Mouse (Mus musculus) limb, embryonic 11.5 days (tissue): ENCODE measurements around the gene Hoxa13. TPM values are rescaled to one million over a fixed set of nuclear protein-coding genes. Genes with fewer than 3 reads are reported as not detected.

Source experiments
- ATAC-seq: fragments of 200-750 bp; cut with Nextera tagmentation; 2 replicates; pipeline ENCODE4 v1.8.0; 2017; ENCODE audit warnings: low read depth; ENCODE audit not compliant: insufficient number of reproducible peaks, low FRiP score, low TSS enrichment
- DNase-seq: peaks from one replicate; pipeline ENCODE4 v3.0.0-alpha.2; 2015; ENCODE audit warnings: low spot score
- H3K27ac ChIP-seq: fragments of 300-500 bp; sonication (generic); replicated peaks from 2 replicates; pipeline ENCODE4 v1.5.1; 2014; ENCODE audit warnings: low read depth, mild to moderate bottlenecking, low read length
- H3K27me3 ChIP-seq: fragments of 300-500 bp; sonication (generic); 2 replicates; pipeline ENCODE4 v1.6.1; 2014; ENCODE audit warnings: mild to moderate bottlenecking, low read length, mixed read lengths; ENCODE audit not compliant: control insufficient read depth, insufficient read depth
- H3K36me3 ChIP-seq: fragments of 300-500 bp; sonication (generic); 2 replicates; pipeline ENCODE4 v1.6.1; 2014; ENCODE audit warnings: mild to moderate bottlenecking, low read length, moderate library complexity, mixed read lengths; ENCODE audit not compliant: control insufficient read depth, insufficient read depth
- H3K4me1 ChIP-seq: fragments of 300-500 bp; sonication (generic); 2 replicates; pipeline ENCODE4 v1.6.1; 2014; ENCODE audit warnings: low read length, mixed read lengths; ENCODE audit not compliant: control insufficient read depth, insufficient read depth
- H3K4me2 ChIP-seq: fragments of 300-500 bp; sonication (generic); 2 replicates; pipeline ENCODE4 v1.6.1; 2014; ENCODE audit warnings: low read depth, mild to moderate bottlenecking, moderate library complexity; ENCODE audit not compliant: severe bottlenecking
- H3K4me3 ChIP-seq: fragments of 300-500 bp; sonication (generic); 2 replicates; pipeline ENCODE4 v1.5.1; 2014; ENCODE audit warnings: low read depth, low read length
- H3K9ac ChIP-seq: fragments of 300-500 bp; sonication (generic); 2 replicates; pipeline ENCODE4 v1.6.1; 2014; ENCODE audit warnings: mild to moderate bottlenecking, low read length
- H3K9me3 ChIP-seq: fragments of 300-500 bp; sonication (generic); 2 replicates; pipeline ENCODE4 v1.6.1; 2016; ENCODE audit warnings: low read length; ENCODE audit not compliant: control insufficient read depth
- WGBS: fragments of 180-500 bp; shearing (Covaris S2); extraction: QIAGEN DNeasy Blood & Tissue Kit; methylation state at CpG from one replicate; pipeline ENCODE4 v1.1.7; 2014; 5-methylcytosine and 5-hydroxymethylcytosine counted together
- polyA plus RNA-seq: library from polyadenylated mRNA; unstranded; fragments of >200 nt; fragmentation: Nextera tagmentation; extraction: Ambion mirVana; gene quantifications from 2 replicates; pipeline ENCODE4 v1.2.1, GENCODE M21; 2014

The Hoxa13 gene
- polyA plus RNA-seq, 1 experiment from 2014 or later = 25.1 TPM

DNA sequence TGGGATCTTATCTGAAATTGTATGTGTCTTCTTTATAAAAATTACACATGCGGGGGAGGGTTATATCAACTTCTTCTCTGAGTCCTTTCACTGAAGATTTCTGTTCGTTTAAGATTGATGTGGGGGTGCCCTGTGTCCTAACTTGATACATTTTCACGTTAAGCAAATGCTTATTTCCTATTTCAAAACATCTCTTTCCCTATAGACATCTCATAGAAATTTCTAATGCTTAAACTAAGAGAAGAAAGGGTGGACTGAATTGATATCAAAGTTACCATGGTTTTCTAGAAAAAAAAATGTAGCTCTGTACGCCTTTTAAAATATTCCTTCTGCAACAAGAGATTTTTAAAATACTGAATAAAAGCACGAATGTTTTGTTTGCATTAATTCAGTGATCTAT, 6.5 kb upstream of the Hoxa13 start:
- Histone ChIP-seq H3K4me1 (peaks cover 11% of the 10 kb centered on the region; the same call in 1 of the 2 replicates), H3K9ac (no peak overlapping the region), H3K4me3 (peak overlapping the region; percentile 69; the same call in 1 of the 2 replicates), H3K27ac (no peak overlapping the region), H3K9me3 (no peaks in the 10 kb centered on the region), H3K27me3 (peaks cover 66% of the 10 kb centered on the region), H3K4me2 (peak overlapping the region; percentile 62; the same call in 1 of the 2 replicates), H3K36me3 (no peaks in the 10 kb centered on the region)
- ATAC-seq (no peak), DNase-seq (no peak)
- 24% methylated on average over 5 of the region's 5 CpGs for WGBS

- no peak for DNase-seq
- WGBS = under 1% methylated on average over 9 of the region's 9 CpGs
- peak overlapping the region; percentile 69 for H3K4me3 ChIP-seq
- no peaks in the 10 kb centered on the region for H3K36me3 ChIP-seq
- H3K4me1 ChIP-seq = peaks cover 13% of the 10 kb centered on the region; the same call in 1 of the 2 replicates
- no peaks in the 10 kb centered on the region for H3K9me3 ChIP-seq
- ATAC-seq = no peak
- peak overlapping the region; percentile 93 for H3K9ac ChIP-seq
- peaks cover 67% of the 10 kb centered on the region for H3K27me3 ChIP-seq
- peak overlapping the region; percentile 62 for H3K4me2 ChIP-seq
- H3K27ac ChIP-seq = peak overlapping the region; percentile 11; the same call in 1 of the 2 replicates
These were observed 5.9 kb upstream of the Hoxa13 start for GRCm38 (mm10) chr6:52266666-52266985.

DNA sequence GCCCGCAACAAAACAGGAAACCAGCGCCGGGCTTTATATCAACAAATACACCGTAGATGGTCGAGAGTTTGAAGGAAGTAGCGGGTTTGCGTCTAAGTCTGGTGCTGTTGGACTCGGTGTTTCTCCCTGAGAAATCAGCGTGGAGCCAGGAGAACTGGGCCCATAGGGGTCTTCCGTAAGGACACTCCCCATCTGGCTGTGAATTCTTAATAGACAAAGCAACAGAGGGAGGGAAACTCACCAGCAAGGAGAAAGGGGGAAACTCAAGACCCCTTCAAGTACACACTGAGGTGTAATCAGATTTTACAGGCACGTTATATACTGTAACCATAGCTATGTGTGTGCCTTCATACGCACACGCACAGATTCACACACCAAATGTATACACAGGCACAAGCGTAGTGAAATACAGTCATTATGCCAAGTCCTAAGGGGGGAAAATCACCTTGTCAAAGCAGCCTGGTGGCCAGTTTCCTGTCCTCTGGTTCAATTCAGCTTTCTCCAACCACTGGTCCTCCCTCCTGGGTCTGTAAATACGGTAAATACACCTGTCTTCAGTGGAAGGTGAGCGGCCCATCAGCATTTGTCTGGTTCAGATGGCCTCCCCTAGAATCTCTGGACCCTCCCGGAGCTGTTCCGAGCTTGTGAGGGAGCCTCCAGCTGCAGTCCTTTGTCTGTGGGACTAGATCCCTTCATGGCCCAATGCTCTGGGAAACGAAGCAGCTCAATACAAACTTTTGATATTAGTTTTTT, 5.4 kb upstream of the Hoxa13 start:
- peak overlapping the region; percentile 93 for H3K9ac ChIP-seq
- peak overlapping the region; percentile 69 for H3K4me3 ChIP-seq
- peak; percentile 71 for DNase-seq
- peak overlapping the region; percentile 32 for H3K27ac ChIP-seq
- H3K4me1 ChIP-seq = peaks cover 15% of the 10 kb centered on the region; the same call in 1 of the 2 replicates
- H3K36me3 ChIP-seq = no peaks in the 10 kb centered on the region
- peaks cover 68% of the 10 kb centered on the region for H3K27me3 ChIP-seq
- 2% methylated on average over 19 of the region's 19 CpGs for WGBS
- H3K9me3 ChIP-seq = no peaks in the 10 kb centered on the region
- no peak for ATAC-seq
- H3K4me2 ChIP-seq = peak overlapping the region; percentile 62

GRCm38 (mm10) chr6:52265306-52265912, 4.7 kb upstream of the Hoxa13 start:
- Histone ChIP-seq H3K4me2 (peak overlapping the region; percentile 62), H3K9ac (peak overlapping the region; percentile 93), H3K36me3 (no peaks in the 10 kb centered on the region), H3K27ac (peak overlapping the region; percentile 32; the same call in 1 of the 2 replicates), H3K4me1 (peaks cover 15% of the 10 kb centered on the region; the same call in 1 of the 2 replicates), H3K9me3 (no peaks in the 10 kb centered on the region), H3K27me3 (peaks cover 64% of the 10 kb centered on the region), H3K4me3 (peak overlapping the region; percentile 69)
- no peak for ATAC-seq
- DNase-seq = peak; percentile 64
- WGBS = under 1% methylated on average over 18 of the region's 18 CpGs

GRCm38 (mm10) chr6:52264106-52264790, 3.6 kb upstream of the Hoxa13 start:
- WGBS = 5% methylated on average over 5 of the region's 5 CpGs
- H3K4me3 ChIP-seq = peak overlapping the region; percentile 69
- no peaks in the 10 kb centered on the region for H3K36me3 ChIP-seq
- peak overlapping the region; percentile 93 for H3K9ac ChIP-seq
- H3K9me3 ChIP-seq = no peaks in the 10 kb centered on the region
- peaks cover 60% of the 10 kb centered on the region for H3K27me3 ChIP-seq
- peak overlapping the region; percentile 42; the same call in 1 of the 2 replicates for H3K27ac ChIP-seq
- DNase-seq (peak; percentile 60), ATAC-seq (no peak)
- H3K4me1 ChIP-seq = 0 out of 2 replicates have a peak, but pooled peaks cover 9% of the 10 kb centered on the region
- peak overlapping the region; percentile 62 for H3K4me2 ChIP-seq

- H3K4me1 ChIP-seq = 0 out of 2 replicates have a peak, but pooled peaks cover 9% of the 10 kb centered on the region
- peaks cover 55% of the 10 kb centered on the region for H3K27me3 ChIP-seq
- peak overlapping the region; percentile 69 for H3K4me3 ChIP-seq
- WGBS = 2% methylated on average over 6 of the region's 6 CpGs
- no peak for DNase-seq
- H3K27ac ChIP-seq = peak overlapping the region; percentile 96
- peak overlapping the region; percentile 62 for H3K4me2 ChIP-seq
- ATAC-seq = no peak
- peak overlapping the region; percentile 93 for H3K9ac ChIP-seq
- no peaks in the 10 kb centered on the region for H3K9me3 ChIP-seq
- no peaks in the 10 kb centered on the region for H3K36me3 ChIP-seq
These were observed 2.6 kb upstream of the Hoxa13 start for GRCm38 (mm10) chr6:52263321-52263585.

DNA sequence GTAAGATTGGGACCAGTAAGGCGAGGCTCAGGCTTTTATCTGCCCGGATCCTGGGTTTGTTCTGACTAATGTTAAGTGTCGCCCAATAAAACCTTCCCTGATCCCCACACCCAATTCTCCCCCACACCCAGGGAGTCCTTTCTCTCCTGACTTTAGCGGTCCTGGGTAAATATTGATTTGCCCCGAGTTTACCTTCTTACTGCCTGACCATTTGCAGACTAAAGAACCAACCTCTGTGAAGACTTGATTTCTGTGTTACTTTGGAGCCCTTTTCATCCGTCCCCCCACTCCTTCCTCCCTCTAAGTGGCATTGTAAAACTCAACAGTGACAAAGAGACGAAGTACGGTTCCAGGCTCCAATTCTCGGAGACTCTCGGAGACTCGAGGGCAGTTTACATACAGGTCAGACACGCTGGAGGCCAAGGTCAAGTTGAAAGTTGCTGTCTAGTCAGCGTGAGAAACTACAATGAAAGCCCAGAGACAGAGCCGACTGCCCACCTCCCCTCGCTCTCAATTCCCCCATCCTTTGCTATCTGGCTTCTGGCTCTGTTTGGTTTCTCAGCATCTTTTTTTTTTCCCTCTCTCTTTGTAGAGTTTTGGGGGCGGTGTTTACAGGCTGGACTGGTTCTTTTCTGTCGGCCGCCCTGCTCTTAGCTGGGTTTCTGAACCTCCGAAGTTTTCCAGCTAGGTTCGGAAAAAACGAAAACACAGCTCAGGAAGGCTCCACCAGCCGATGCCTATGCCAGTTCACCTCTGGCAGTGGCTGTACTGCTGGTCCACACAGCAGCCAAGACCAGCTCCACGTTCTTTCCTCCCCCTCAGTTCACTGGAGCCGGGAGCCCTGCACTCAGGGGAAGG, 2.0 kb upstream of the Hoxa13 start:
- Histone ChIP-seq H3K4me2 (peak overlapping the region; percentile 62), H3K27me3 (peaks cover 51% of the 10 kb centered on the region), H3K9ac (peak overlapping the region; percentile 93), H3K27ac (peak overlapping the region; percentile 96), H3K4me1 (0 out of 2 replicates have a peak, but pooled peaks cover 9% of the 10 kb centered on the region), H3K36me3 (no peaks in the 10 kb centered on the region), H3K4me3 (peak overlapping the region; percentile 69), H3K9me3 (no peaks in the 10 kb centered on the region)
- DNase-seq (peak; percentile 72), ATAC-seq (no peak)
- WGBS = under 1% methylated on average over 24 of the region's 24 CpGs
